Mouse (Mus musculus): ENCODE measurements around the gene Castor2.

Gene Castor2

GRCm38 (mm10) chr5:134099496-134100211 is at the start of gene Castor2:
Gene Castor2, plus strand, starts transcription at chr5:134099711.
- DNase-seq (ENCODE audit: low spot score): peak; percentile 85

DNA sequence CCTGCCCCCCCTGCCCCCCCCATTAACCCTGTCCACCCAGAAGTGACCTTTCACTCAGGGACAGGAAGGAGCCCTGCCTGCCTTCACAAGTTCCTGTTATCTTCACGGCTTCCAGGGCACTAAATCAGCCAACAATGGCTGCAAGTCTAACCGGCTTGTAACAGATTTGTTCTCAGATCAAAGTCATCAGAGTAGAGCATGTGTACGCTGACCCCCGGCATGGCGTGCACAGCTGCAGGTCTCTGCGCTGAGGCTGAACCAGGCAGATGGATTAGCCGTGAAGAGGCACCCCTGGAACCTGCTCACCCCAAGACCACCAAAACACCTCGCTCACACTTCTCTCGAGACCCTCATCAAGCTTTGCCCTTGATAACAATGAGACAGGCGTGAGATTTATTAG is 48.8 kb upstream of the Castor2 start:
- DNase-seq (ENCODE audit: low spot score): no peak

DNA sequence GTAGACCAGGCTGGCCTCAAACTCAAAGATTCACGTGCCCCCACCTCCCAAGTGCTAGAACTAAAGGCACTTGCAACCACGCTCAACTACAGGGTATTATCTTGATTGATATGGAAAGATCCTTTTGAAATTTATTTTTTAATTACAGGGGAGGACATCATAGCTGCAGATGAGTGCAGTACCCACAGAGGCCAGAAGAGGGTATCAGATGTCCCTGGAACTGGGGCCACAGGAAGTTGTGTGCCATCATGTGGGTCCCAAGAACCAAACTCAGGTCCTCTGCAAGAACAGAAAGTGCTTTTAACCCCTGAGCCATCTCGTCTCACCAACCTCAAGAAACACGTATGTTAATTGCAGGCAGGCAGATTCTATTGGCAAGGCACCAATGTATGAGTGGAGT is 46.9 kb upstream of the Castor2 start:
- no peak for DNase-seq (ENCODE audit: low spot score)

DNA sequence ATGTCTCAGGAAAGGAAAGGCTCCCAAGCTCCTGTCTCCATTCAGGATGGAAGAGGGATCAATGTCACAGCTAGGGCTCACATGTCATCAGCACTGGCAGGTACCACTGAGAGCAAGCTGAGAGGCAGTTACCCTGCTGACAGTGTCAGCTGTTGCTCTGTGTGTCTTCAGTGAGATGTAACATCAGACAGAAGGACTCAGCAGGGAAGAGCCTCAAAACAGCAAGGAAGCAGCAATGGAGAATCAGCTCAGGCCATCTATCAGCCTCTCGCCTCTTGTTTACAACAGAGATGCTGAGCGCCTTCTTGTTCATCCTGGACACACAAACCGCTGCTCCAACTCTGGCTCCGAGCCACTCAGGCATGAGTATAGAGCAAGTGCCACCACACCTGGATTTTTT is 45.0 kb upstream of the Castor2 start:
- no peak for DNase-seq (ENCODE audit: low spot score)

- DNase-seq (ENCODE audit: low spot score): no peak
Observed at GRCm38 (mm10) chr5:134058793-134059352, 40.6 kb upstream of the Castor2 start.

- DNase-seq (ENCODE audit: low spot score): peak; percentile 86
Observed at GRCm38 (mm10) chr5:134063362-134064064, 36.0 kb upstream of the Castor2 start.

DNA sequence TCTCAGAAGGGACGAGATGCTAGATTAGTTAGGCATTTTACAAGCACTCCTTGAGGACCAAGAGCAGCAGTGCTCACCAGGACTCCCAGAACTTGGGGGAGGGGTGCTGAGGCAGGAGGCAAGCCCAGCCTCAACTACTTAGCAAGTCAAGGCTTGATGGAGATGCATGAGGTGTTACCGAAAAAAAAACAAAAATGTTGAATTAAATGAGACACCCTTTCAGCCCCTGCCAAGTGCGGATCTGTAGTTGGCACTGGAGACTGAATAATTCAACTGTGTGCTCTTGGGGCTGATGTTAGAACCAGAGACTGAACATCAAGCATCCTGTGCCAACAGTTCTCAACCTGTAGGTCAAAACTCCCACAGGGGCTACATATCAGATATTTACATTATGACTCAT is 33.2 kb upstream of the Castor2 start:
- DNase-seq (ENCODE audit: low spot score): no peak

DNA sequence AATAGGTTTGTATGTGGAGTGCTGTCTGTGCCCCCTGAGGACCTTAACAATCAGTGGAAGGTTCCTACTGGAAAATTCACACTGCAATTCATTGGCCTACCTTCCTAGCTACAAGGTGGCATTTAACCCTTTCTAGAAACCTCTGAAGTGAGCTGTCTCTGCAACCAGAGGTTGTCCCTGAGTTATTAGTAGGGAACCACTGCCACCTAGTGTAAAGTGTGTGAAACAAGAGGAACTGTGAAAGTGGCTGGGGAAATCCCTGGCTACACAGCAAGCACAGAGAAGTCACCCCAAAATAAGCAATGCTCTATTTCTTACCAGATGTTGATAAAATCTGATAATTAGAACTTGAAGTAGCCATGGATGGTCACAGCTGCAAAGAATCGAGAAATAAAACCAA is 31.6 kb upstream of the Castor2 start:
- no peak for DNase-seq (ENCODE audit: low spot score)

GRCm38 (mm10) chr5:134073512-134074041 is 25.9 kb upstream of the Castor2 start:
- no peak for DNase-seq (ENCODE audit: low spot score)

- no peak for DNase-seq (ENCODE audit: low spot score)
Observed at GRCm38 (mm10) chr5:134074368-134074767, 25.1 kb upstream of the Castor2 start.

GRCm38 (mm10) chr5:134076175-134076574 is 23.3 kb upstream of the Castor2 start:
- DNase-seq (ENCODE audit: low spot score): no peak

- no peak for DNase-seq (ENCODE audit: low spot score)
Observed at GRCm38 (mm10) chr5:134080685-134081548, 18.6 kb upstream of the Castor2 start.

GRCm38 (mm10) chr5:134085227-134085626 is 14.3 kb upstream of the Castor2 start:
- DNase-seq (ENCODE audit: low spot score): no peak

GRCm38 (mm10) chr5:134085887-134086639 is 13.4 kb upstream of the Castor2 start:
- no peak for DNase-seq (ENCODE audit: low spot score)

GRCm38 (mm10) chr5:134087211-134087610 is 12.3 kb upstream of the Castor2 start:
- no peak for DNase-seq (ENCODE audit: low spot score)

DNA sequence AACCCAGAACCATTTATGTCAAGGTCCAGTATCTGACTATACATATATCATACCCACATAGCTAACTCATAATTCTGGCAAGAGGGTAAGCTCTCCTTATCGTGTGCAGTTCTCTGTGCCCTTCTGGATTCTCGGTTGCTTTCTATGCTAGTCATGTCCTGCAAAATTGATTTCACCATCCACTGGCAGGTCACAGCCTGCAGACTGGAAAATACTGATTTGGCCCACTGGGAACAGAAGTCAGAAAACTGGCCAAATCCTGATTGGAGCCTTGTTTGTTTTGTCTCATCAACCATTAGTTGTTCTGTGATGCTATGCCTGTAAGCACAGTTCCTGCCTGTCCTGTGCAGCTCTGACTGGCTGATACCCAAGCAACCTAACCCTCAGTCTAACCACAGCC is 3.7 kb upstream of the Castor2 start:
- DNase-seq (ENCODE audit: low spot score): no peak

DNA sequence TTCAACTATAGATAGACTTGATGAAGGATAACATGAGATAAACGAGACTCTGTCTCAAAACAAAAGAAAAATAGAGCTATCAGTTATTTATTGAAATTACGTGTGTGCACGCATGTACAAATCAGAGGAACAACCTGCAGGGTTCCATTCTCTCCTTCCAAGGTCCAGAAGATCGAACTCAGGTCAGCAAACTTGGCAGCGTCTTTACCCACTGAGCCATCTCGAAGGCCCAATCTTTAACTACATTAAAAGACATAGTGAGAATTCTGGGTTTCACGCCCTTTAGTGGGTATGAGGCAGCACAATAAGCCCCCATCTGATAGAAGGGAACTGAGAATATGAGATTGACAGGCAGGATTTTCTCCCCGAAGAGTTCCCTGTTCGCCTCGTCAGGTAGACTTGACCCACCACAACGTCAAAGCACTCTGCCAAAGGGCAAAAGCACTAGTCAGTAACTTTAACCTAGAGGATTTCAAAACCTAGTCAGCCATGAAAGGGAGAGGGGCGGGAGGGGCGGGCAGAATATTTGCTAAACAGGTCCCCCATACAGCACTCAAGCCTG is 1.1 kb upstream of the Castor2 start:
- DNase-seq (ENCODE audit: low spot score): no peak

- no peak for DNase-seq (ENCODE audit: low spot score)
Observed at GRCm38 (mm10) chr5:134098976-134099375, 535 bp upstream of the Castor2 start.

GRCm38 (mm10) chr5:134100232-134100771 is 791 bp downstream of the Castor2 start:
- DNase-seq (ENCODE audit: low spot score): no peak

- no peak for DNase-seq (ENCODE audit: low spot score)
Observed at GRCm38 (mm10) chr5:134101322-134101721, 1.8 kb downstream of the Castor2 start.

- no peak for DNase-seq (ENCODE audit: low spot score)
Observed at GRCm38 (mm10) chr5:134101883-134102282, 2.4 kb downstream of the Castor2 start.

Data from layer of hippocampus, adult 9-10 months (tissue).